Mouse (Mus musculus) heart, embryonic 12.5 days (tissue): ENCODE data around the gene Calhm1. TPM values are rescaled to one million over a fixed set of nuclear protein-coding genes. Genes with fewer than 3 reads are reported as not detected.

Source experiments
- ATAC-seq: fragments of 200-750 bp; cut with Nextera tagmentation; 2 replicates; pipeline ENCODE4 v1.8.0; 2017; ENCODE audit warnings: moderate TSS enrichment, moderate library complexity; ENCODE audit not compliant: insufficient number of reproducible peaks, low FRiP score
- H3K27ac ChIP-seq: fragments of 300-500 bp; sonication (generic); 2 replicates; pipeline ENCODE4 v1.5.1; 2016; ENCODE audit warnings: mild to moderate bottlenecking, moderate library complexity; ENCODE audit not compliant: poor library complexity, severe bottlenecking
- H3K27me3 ChIP-seq: fragments of 300-500 bp; sonication (generic); replicated peaks from 2 replicates; pipeline ENCODE4 v1.6.1; 2016; ENCODE audit warnings: mild to moderate bottlenecking, moderate library complexity
- H3K36me3 ChIP-seq: fragments of 300-500 bp; sonication (generic); 2 replicates; pipeline ENCODE4 v1.6.1; 2016; ENCODE audit warnings: mild to moderate bottlenecking, moderate library complexity
- H3K4me1 ChIP-seq: fragments of 300-500 bp; sonication (generic); replicated peaks from 2 replicates; pipeline ENCODE4 v1.6.1; 2016; ENCODE audit warnings: mild to moderate bottlenecking
- H3K4me2 ChIP-seq: fragments of 300-500 bp; sonication (generic); 2 replicates; pipeline ENCODE4 v1.6.1; 2016; ENCODE audit warnings: mild to moderate bottlenecking, moderate library complexity
- H3K4me3 ChIP-seq: fragments of 300-500 bp; sonication (generic); 2 replicates; pipeline ENCODE4 v1.5.1; 2016; ENCODE audit warnings: mild to moderate bottlenecking
- H3K9ac ChIP-seq: fragments of 300-500 bp; sonication (generic); 2 replicates; pipeline ENCODE4 v1.6.1; 2016; ENCODE audit warnings: mild to moderate bottlenecking, moderate library complexity
- H3K9me3 ChIP-seq: fragments of 300-500 bp; sonication (generic); replicated peaks from 2 replicates; pipeline ENCODE4 v1.6.1; 2016; ENCODE audit warnings: mild to moderate bottlenecking, moderate library complexity
- WGBS: fragments of 180-500 bp; shearing (Covaris S2); methylation state at CpG from one replicate; pipeline ENCODE4 v1.1.7; 2016; 5-methylcytosine and 5-hydroxymethylcytosine counted together
- polyA plus RNA-seq: library from polyadenylated mRNA; unstranded; fragments of >200 nt; fragmentation: Nextera tagmentation; extraction: Ambion mirVana; gene quantifications from 2 replicates; pipeline ENCODE4 v1.2.1, GENCODE M21; 2016

Calhm1 gene
- not detected in 2 replicates for polyA plus RNA-seq

- 84% methylated on average over 6 of the region's 6 CpGs for WGBS
- peaks cover 9% of the 10 kb centered on the region for H3K4me1 ChIP-seq
- no peak within 1 kb of the TSS for H3K9ac ChIP-seq
- no peak within 1 kb of the TSS for H3K4me2 ChIP-seq
- no peaks in the 10 kb centered on the region for H3K36me3 ChIP-seq
- peaks cover 23% of the 10 kb centered on the region for H3K27me3 ChIP-seq
- H3K4me3 ChIP-seq: no peak within 1 kb of the TSS
- no peak within 1 kb of the TSS for H3K27ac ChIP-seq
- no peaks in the 10 kb centered on the region for H3K9me3 ChIP-seq
- no peak for ATAC-seq
Measured at GRCm38 (mm10) chr19:47144154-47144553, at the start of gene Calhm1. Gene Calhm1 (minus strand): TSS chr19:47144254.

GRCm38 (mm10) chr19:47192158-47192557, 48.1 kb upstream of the Calhm1 start:
- ATAC-seq: no peak
- H3K4me3 ChIP-seq: no peak overlapping the region
- peaks cover 8% of the 10 kb centered on the region for H3K4me1 ChIP-seq
- no peak overlapping the region for H3K9ac ChIP-seq
- no peaks in the 10 kb centered on the region for H3K27me3 ChIP-seq
- no peaks in the 10 kb centered on the region for H3K36me3 ChIP-seq
- 92% methylated on average over 5 of the region's 5 CpGs for WGBS
- H3K9me3 ChIP-seq: no peaks in the 10 kb centered on the region
- no peak overlapping the region for H3K27ac ChIP-seq
- H3K4me2 ChIP-seq: no peak overlapping the region

GRCm38 (mm10) chr19:47188515-47189128, 44.6 kb upstream of the Calhm1 start:
- Histone ChIP-seq H3K4me2 (no peak overlapping the region), H3K4me3 (no peak overlapping the region), H3K27ac (no peak overlapping the region), H3K9me3 (no peaks in the 10 kb centered on the region), H3K36me3 (no peaks in the 10 kb centered on the region), H3K9ac (no peak overlapping the region), H3K27me3 (0 out of 2 replicates have a peak, but pooled peaks cover 6% of the 10 kb centered on the region), H3K4me1 (peaks cover 8% of the 10 kb centered on the region)
- ATAC-seq: peak; percentile 57
- WGBS: 65% methylated on average over 11 of the region's 11 CpGs

- H3K36me3 ChIP-seq: no peaks in the 10 kb centered on the region
- no peak overlapping the region for H3K27ac ChIP-seq
- no peak overlapping the region for H3K4me3 ChIP-seq
- H3K27me3 ChIP-seq: peaks cover 7% of the 10 kb centered on the region; the same call in 1 of the 2 replicates
- no peak overlapping the region for H3K9ac ChIP-seq
- H3K9me3 ChIP-seq: peaks cover 5% of the 10 kb centered on the region; the same call in 1 of the 2 replicates
- no peak for ATAC-seq
- H3K4me2 ChIP-seq: no peak overlapping the region
- peaks cover 8% of the 10 kb centered on the region for H3K4me1 ChIP-seq
- WGBS: 41% methylated on average over 15 of the region's 15 CpGs
Measured at GRCm38 (mm10) chr19:47186514-47187275, 42.6 kb upstream of the Calhm1 start.

GRCm38 (mm10) chr19:47184736-47185135, 40.7 kb upstream of the Calhm1 start:
- Histone ChIP-seq H3K9ac (no peak overlapping the region), H3K27me3 (peaks cover 25% of the 10 kb centered on the region), H3K4me2 (no peak overlapping the region), H3K9me3 (peaks cover 9% of the 10 kb centered on the region; the same call in 1 of the 2 replicates), H3K4me3 (no peak overlapping the region), H3K27ac (no peak overlapping the region), H3K4me1 (peaks cover 8% of the 10 kb centered on the region), H3K36me3 (no peaks in the 10 kb centered on the region)
- 60% methylated on average over 4 of the region's 4 CpGs for WGBS
- no peak for ATAC-seq

- H3K4me2 ChIP-seq: no peak overlapping the region
- peaks cover 14% of the 10 kb centered on the region for H3K4me1 ChIP-seq
- H3K27ac ChIP-seq: no peak overlapping the region
- no peaks in the 10 kb centered on the region for H3K36me3 ChIP-seq
- H3K4me3 ChIP-seq: no peak overlapping the region
- peaks cover 30% of the 10 kb centered on the region for H3K27me3 ChIP-seq
- H3K9me3 ChIP-seq: peaks cover 9% of the 10 kb centered on the region; the same call in 1 of the 2 replicates
- H3K9ac ChIP-seq: no peak overlapping the region
- no peak for ATAC-seq
- WGBS: 67% methylated on average over 8 of the region's 8 CpGs
Measured at GRCm38 (mm10) chr19:47184221-47184620, 40.2 kb upstream of the Calhm1 start.

- peak overlapping the region; percentile 75; the same call in 1 of the 2 replicates for H3K4me3 ChIP-seq
- peaks cover 60% of the 10 kb centered on the region for H3K27me3 ChIP-seq
- no peak for ATAC-seq
- peaks cover 7% of the 10 kb centered on the region for H3K4me1 ChIP-seq
- no peak overlapping the region for H3K27ac ChIP-seq
- H3K4me2 ChIP-seq: peak overlapping the region; percentile 98; the same call in 1 of the 2 replicates
- 21% methylated on average over 8 of the region's 8 CpGs for WGBS
- peaks cover 9% of the 10 kb centered on the region; the same call in 1 of the 2 replicates for H3K9me3 ChIP-seq
- no peak overlapping the region for H3K9ac ChIP-seq
- H3K36me3 ChIP-seq: no peaks in the 10 kb centered on the region
Measured at GRCm38 (mm10) chr19:47180011-47180410, 36.0 kb upstream of the Calhm1 start.

- under 1% methylated on average over 38 of the region's 42 CpGs for WGBS
- peaks cover 60% of the 10 kb centered on the region for H3K27me3 ChIP-seq
- peak overlapping the region; percentile 76 for H3K9ac ChIP-seq
- H3K36me3 ChIP-seq: no peaks in the 10 kb centered on the region
- no peak overlapping the region for H3K27ac ChIP-seq
- peak overlapping the region; percentile 98 for H3K4me2 ChIP-seq
- peaks cover 7% of the 10 kb centered on the region for H3K4me1 ChIP-seq
- H3K9me3 ChIP-seq: peaks cover 9% of the 10 kb centered on the region; the same call in 1 of the 2 replicates
- ATAC-seq: peak; percentile 33; the same call in 1 of the 2 replicates
- peak overlapping the region; percentile 75 for H3K4me3 ChIP-seq
Measured at GRCm38 (mm10) chr19:47179272-47179809, 35.3 kb upstream of the Calhm1 start.

- peak; percentile 66 for ATAC-seq
- peaks cover 9% of the 10 kb centered on the region; the same call in 1 of the 2 replicates for H3K9me3 ChIP-seq
- H3K4me2 ChIP-seq: peak within 1 kb of the TSS; percentile 98
- no peak within 1 kb of the TSS for H3K27ac ChIP-seq
- H3K4me1 ChIP-seq: peaks cover 7% of the 10 kb centered on the region
- peak within 1 kb of the TSS; percentile 75 for H3K4me3 ChIP-seq
- peak within 1 kb of the TSS; percentile 76 for H3K9ac ChIP-seq
- under 1% methylated on average over 65 of the region's 98 CpGs for WGBS
- H3K36me3 ChIP-seq: no peaks in the 10 kb centered on the region
- peaks cover 56% of the 10 kb centered on the region for H3K27me3 ChIP-seq
Measured at GRCm38 (mm10) chr19:47178431-47179271, 34.6 kb upstream of the Calhm1 start, which contains the start of gene Neurl1a. Gene Neurl1a (plus strand): TSS chr19:47178820.

- Histone ChIP-seq H3K36me3 (no peaks in the 10 kb centered on the region), H3K27me3 (peaks cover 56% of the 10 kb centered on the region), H3K4me2 (peak overlapping the region; percentile 98), H3K9me3 (peaks cover 9% of the 10 kb centered on the region; the same call in 1 of the 2 replicates), H3K4me3 (peak overlapping the region; percentile 75), H3K27ac (no peak overlapping the region), H3K4me1 (peaks cover 7% of the 10 kb centered on the region), H3K9ac (0 out of 2 replicates have a peak overlapping the region, but pooled peaks have one; percentile 76)
- no peak; the same call in 1 of the 2 replicates for ATAC-seq
- WGBS: 22% methylated on average over 10 of the region's 10 CpGs
Measured at GRCm38 (mm10) chr19:47178001-47178400, 33.9 kb upstream of the Calhm1 start.
